Mouse (Mus musculus) embryonic facial prominence, embryonic 10.5 days (tissue): ENCODE results near the gene Ifitm6. TPM values are rescaled to one million over a fixed set of nuclear protein-coding genes. Genes with fewer than 3 reads are reported as not detected.
"Not testable (repeated sequence)": the region's sequence is repeated elsewhere in the genome, so short reads cannot be mapped to it uniquely, and the experiment has no call there.

Experiments
- DNase-seq: peaks from one replicate; pipeline ENCODE4 v3.0.0-alpha.2; 2017; ENCODE audit warnings: low spot score
- H3K27ac ChIP-seq: fragments of 300-500 bp; sonication (generic); replicated peaks from 2 replicates; pipeline ENCODE4 v1.5.1; 2016; ENCODE audit warnings: mild to moderate bottlenecking
- H3K27me3 ChIP-seq: fragments of 300-500 bp; sonication (generic); replicated peaks from 2 replicates; pipeline ENCODE4 v1.6.1; 2016; ENCODE audit warnings: low read depth, mild to moderate bottlenecking; ENCODE audit not compliant: poor library complexity, severe bottlenecking
- H3K36me3 ChIP-seq: fragments of 300-500 bp; sonication (generic); replicated peaks from 2 replicates; pipeline ENCODE4 v1.6.1; 2016; ENCODE audit warnings: mild to moderate bottlenecking, moderate library complexity
- H3K4me1 ChIP-seq: fragments of 300-500 bp; sonication (generic); 2 replicates; pipeline ENCODE4 v1.6.1; 2016
- H3K4me3 ChIP-seq: fragments of 300-500 bp; sonication (generic); 2 replicates; pipeline ENCODE4 v1.5.1; 2016; ENCODE audit warnings: mild to moderate bottlenecking, moderate library complexity
- H3K9me3 ChIP-seq: fragments of 300-500 bp; sonication (generic); 2 replicates; pipeline ENCODE4 v1.6.1; 2016; ENCODE audit warnings: mild to moderate bottlenecking
- WGBS: fragments of 180-500 bp; shearing (Covaris S2); methylation state at CpG from one replicate; pipeline ENCODE4 v1.1.7; 2016; 5-methylcytosine and 5-hydroxymethylcytosine counted together
- polyA plus RNA-seq: library from polyadenylated mRNA; unstranded; fragments of >200 nt; fragmentation: Nextera tagmentation; extraction: Ambion mirVana; gene quantifications from 2 replicates; pipeline ENCODE4 v1.2.1, GENCODE M21; 2016

The Ifitm6 gene
- polyA plus RNA-seq, 1 experiment from 2014 or later: not detected

DNA sequence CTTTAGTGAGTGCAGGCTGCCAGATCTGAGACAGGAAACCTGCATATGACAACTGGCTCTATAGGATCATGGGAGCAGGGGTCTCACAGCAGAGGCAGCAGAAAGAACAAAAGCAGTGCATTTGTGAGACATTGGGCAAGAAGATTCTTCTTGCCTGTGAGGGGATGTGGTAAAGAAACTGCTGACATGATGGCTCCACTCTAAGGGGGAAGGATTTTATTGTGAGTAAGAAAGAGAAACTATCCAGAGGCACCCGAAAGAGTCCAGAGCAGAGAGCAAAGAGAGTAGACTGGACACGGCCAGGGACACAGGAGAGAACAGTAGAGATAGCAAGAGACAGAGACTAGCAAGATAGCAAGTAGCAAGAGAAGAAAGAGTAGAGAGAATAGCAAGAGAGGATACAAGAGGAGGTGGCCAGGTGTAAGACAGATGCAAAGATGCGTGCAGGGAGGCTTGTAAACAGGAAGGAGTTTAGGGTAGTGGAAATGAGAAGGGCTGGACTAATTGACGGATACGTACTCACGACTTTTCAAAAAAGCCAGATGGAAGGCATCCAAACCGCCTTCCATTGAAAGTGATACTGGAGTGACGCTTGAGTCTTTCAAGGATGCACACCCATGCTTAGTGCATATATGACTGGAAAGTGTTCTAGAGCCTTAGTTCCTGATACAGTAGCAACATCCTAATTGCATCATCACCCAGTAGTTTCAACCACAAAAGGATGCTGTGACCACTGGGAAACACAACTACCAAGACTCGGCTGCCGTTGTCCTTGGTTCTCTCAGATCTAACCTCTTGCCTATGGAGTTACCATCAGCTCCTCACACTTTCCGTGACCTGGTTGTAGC, 18.6 kb downstream of the Ifitm6 start:
- WGBS: 91% methylated on average over 11 of the region's 11 CpGs

GRCm38 (mm10) chr7:140997817-140998216, 19.9 kb downstream of the Ifitm6 start:
- Histone ChIP-seq H3K36me3 (no peaks in the 10 kb centered on the region), H3K4me3 (no peak overlapping the region), H3K27me3 (no peaks in the 10 kb centered on the region), H3K4me1 (no peaks in the 10 kb centered on the region), H3K27ac (no peak overlapping the region), H3K9me3 (no peaks in the 10 kb centered on the region)
- WGBS: 70% methylated on average over 1 of the region's 1 CpGs
- DNase-seq: no peak

More for the DNA sequence above, 18.6 kb downstream of the Ifitm6 start:
- H3K9me3 ChIP-seq: no peaks in the 10 kb centered on the region
- no peak overlapping the region for H3K27ac ChIP-seq
- H3K36me3 ChIP-seq: no peaks in the 10 kb centered on the region
- no peaks in the 10 kb centered on the region for H3K27me3 ChIP-seq
- H3K4me1 ChIP-seq: no peaks in the 10 kb centered on the region
- no peak for DNase-seq
- no peak overlapping the region for H3K4me3 ChIP-seq

- Histone ChIP-seq H3K4me1 (peaks cover 16% of the 10 kb centered on the region), H3K4me3 (no peak overlapping the region), H3K9me3 (no peaks in the 10 kb centered on the region), H3K27ac (no peak overlapping the region), H3K27me3 (no peaks in the 10 kb centered on the region), H3K36me3 (no peaks in the 10 kb centered on the region)
- WGBS: 87% methylated on average over 14 of the region's 14 CpGs
- DNase-seq: no peak
These were observed 26.5 kb downstream of the Ifitm6 start for GRCm38 (mm10) chr7:140991117-140991689.

- Histone ChIP-seq H3K36me3 (no peaks in the 10 kb centered on the region), H3K4me3 (no peak overlapping the region), H3K27ac (no peak overlapping the region), H3K9me3 (no peaks in the 10 kb centered on the region), H3K27me3 (no peaks in the 10 kb centered on the region), H3K4me1 (peaks cover 16% of the 10 kb centered on the region)
- WGBS: 70% methylated on average over 5 of the region's 5 CpGs
- no peak for DNase-seq
These were observed 27.1 kb downstream of the Ifitm6 start for GRCm38 (mm10) chr7:140990622-140991021.

GRCm38 (mm10) chr7:140990185-140990584, 27.5 kb downstream of the Ifitm6 start:
- DNase-seq: no peak
- H3K27me3 ChIP-seq: no peaks in the 10 kb centered on the region
- WGBS: 57% methylated on average over 6 of the region's 6 CpGs
- H3K9me3 ChIP-seq: no peaks in the 10 kb centered on the region
- no peaks in the 10 kb centered on the region for H3K36me3 ChIP-seq
- no peak overlapping the region for H3K4me3 ChIP-seq
- peak overlapping the region; percentile 15; the same call in 1 of the 2 replicates for H3K27ac ChIP-seq
- H3K4me1 ChIP-seq: peaks cover 16% of the 10 kb centered on the region

- Histone ChIP-seq H3K27me3 (no peaks in the 10 kb centered on the region), H3K4me3 (no peak overlapping the region), H3K36me3 (no peaks in the 10 kb centered on the region), H3K4me1 (peaks cover 16% of the 10 kb centered on the region), H3K27ac (no peak overlapping the region), H3K9me3 (no peaks in the 10 kb centered on the region)
- no peak for DNase-seq
- WGBS: 80% methylated on average over 4 of the region's 4 CpGs
These were observed 28.7 kb downstream of the Ifitm6 start for GRCm38 (mm10) chr7:140989022-140989421.

- Histone ChIP-seq H3K4me1 (peaks cover 16% of the 10 kb centered on the region), H3K9me3 (no peaks in the 10 kb centered on the region), H3K27ac (no peak overlapping the region), H3K36me3 (no peaks in the 10 kb centered on the region), H3K4me3 (no peak overlapping the region), H3K27me3 (no peaks in the 10 kb centered on the region)
- DNase-seq: no peak
- WGBS: 87% methylated on average over 17 of the region's 17 CpGs
These were observed 30.3 kb downstream of the Ifitm6 start for GRCm38 (mm10) chr7:140987182-140988138.

GRCm38 (mm10) chr7:140982971-140983370, 34.8 kb downstream of the Ifitm6 start:
- Histone ChIP-seq H3K27me3 (no peaks in the 10 kb centered on the region), H3K27ac (no peak overlapping the region), H3K4me1 (no peaks in the 10 kb centered on the region), H3K9me3 (no peaks in the 10 kb centered on the region), H3K4me3 (no peak overlapping the region), H3K36me3 (no peaks in the 10 kb centered on the region)
- no peak for DNase-seq
- WGBS: 91% methylated on average over 7 of the region's 7 CpGs

DNA sequence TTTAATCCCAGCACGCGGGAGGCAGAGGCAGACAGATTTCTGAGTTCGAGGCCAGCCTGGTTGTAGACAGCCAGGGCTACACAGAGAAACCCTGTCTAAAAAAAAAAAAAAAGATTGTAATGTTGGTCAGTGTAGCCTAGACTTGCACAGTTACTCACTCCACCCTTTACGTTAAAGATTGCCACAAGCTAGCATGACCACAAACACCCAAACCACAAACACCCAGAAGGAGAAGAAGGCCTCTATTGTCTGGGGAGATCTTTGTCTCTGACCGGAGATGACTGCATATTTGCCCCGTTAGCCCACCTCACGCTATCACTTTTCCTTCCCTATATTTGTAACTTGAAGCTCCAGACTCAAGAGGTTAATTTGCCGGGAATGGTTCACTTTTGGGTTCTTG, 36.0 kb downstream of the Ifitm6 start:
- no peaks in the 10 kb centered on the region for H3K27me3 ChIP-seq
- H3K9me3 ChIP-seq: no peaks in the 10 kb centered on the region
- H3K27ac ChIP-seq: no peak overlapping the region
- no peak for DNase-seq
- no peak overlapping the region for H3K4me3 ChIP-seq
- no peaks in the 10 kb centered on the region for H3K36me3 ChIP-seq
- H3K4me1 ChIP-seq: no peaks in the 10 kb centered on the region
- WGBS: 91% methylated on average over 8 of the region's 8 CpGs

DNA sequence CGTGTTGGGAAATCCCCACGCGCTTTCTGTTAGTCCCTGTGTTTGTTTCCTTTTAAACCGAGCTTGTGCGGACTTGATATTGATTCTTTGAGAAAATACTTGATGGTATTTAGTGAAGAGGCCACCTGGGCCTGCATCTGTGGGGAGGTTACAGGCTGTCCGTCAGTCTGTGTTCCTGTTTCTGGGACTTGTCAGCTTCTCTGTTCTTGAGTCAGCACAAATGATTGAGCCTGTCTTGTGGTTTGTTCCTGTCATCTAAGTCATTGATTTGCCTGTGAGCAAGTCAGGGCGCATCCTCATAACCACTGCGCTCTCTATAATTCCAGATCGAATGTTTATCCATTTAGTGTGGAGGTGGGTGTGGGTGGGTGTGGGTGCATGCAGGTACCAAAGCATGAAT, 41.0 kb downstream of the Ifitm6 start:
- Histone ChIP-seq H3K4me1 (peaks cover 23% of the 10 kb centered on the region), H3K27me3 (peaks cover 12% of the 10 kb centered on the region; the same call in 1 of the 2 replicates)
- H3K27ac ChIP-seq, H3K4me3 ChIP-seq, H3K36me3 ChIP-seq, H3K9me3 ChIP-seq, DNase-seq: not testable (repeated sequence)
- 89% methylated on average over 9 of the region's 9 CpGs for WGBS

DNA sequence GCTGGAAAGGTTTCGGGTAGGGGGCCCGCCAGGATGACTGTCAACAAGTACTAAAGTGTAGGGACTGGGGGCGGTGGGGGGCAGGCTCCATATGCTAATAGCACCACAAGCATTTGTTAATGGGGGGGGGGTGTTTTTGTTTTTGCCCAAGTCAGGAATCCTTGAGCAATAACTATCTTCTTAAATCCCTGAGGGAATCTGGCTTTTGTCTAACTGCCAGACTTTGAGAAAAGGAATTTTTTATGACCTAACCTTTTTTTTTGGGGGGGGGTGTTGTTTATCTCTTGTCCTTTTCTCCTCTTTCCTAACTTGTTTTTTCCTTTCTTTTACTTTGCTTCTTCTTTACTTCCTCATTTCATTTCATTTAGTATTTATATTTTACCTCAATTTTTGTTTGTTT, 42.3 kb downstream of the Ifitm6 start:
- no peaks in the 10 kb centered on the region for H3K36me3 ChIP-seq
- 24% methylated on average over 3 of the region's 3 CpGs for WGBS
- peaks cover 19% of the 10 kb centered on the region for H3K27me3 ChIP-seq
- H3K4me1 ChIP-seq: peaks cover 36% of the 10 kb centered on the region
- H3K9me3 ChIP-seq: no peaks in the 10 kb centered on the region
- no peak overlapping the region for H3K27ac ChIP-seq
- no peak for DNase-seq
- H3K4me3 ChIP-seq: no peak overlapping the region

- 13% methylated on average over 9 of the region's 9 CpGs for WGBS
These were observed 42.8 kb downstream of the Ifitm6 start for GRCm38 (mm10) chr7:140974940-140975339.

More at GRCm38 (mm10) chr7:140974940-140975339, 42.8 kb downstream of the Ifitm6 start:
- no peaks in the 10 kb centered on the region for H3K9me3 ChIP-seq
- 0 out of 2 replicates have a peak overlapping the region, but pooled peaks have one; percentile 37 for H3K27ac ChIP-seq
- peaks cover 38% of the 10 kb centered on the region for H3K4me1 ChIP-seq
- no peak for DNase-seq
- peaks cover 24% of the 10 kb centered on the region for H3K27me3 ChIP-seq
- H3K4me3 ChIP-seq: 0 out of 2 replicates have a peak overlapping the region, but pooled peaks have one; percentile 3
- no peaks in the 10 kb centered on the region for H3K36me3 ChIP-seq
